Mouse (Mus musculus) right cerebral cortex, postnatal 36 days (tissue): ENCODE results near the gene Npnt.

ENCODE experiments used
- DNase-seq, 2 experiments: peaks; one replicate each; pipeline ENCODE4 v3.0.0; 2022; ENCODE audit warnings: low spot score in 2 of 2, mixed read lengths in 1 of 2

Npnt gene

GRCm38 (mm10) chr3:132949791-132950528 is at the start of gene Npnt:
Gene Npnt, minus strand, starts transcription at chr3:132950291.
- DNase-seq = no peak

GRCm38 (mm10) chr3:132996299-132996698 is 46.2 kb upstream of the Npnt start:
- no peak for DNase-seq

GRCm38 (mm10) chr3:132995904-132996267 is 45.8 kb upstream of the Npnt start:
- no peak for DNase-seq

- no peak for DNase-seq
These were observed 45.2 kb upstream of the Npnt start for GRCm38 (mm10) chr3:132995172-132995903.

GRCm38 (mm10) chr3:132986188-132986587 is 36.1 kb upstream of the Npnt start:
- DNase-seq = no peak

GRCm38 (mm10) chr3:132983845-132984485 is 33.9 kb upstream of the Npnt start:
- DNase-seq = no peak

- DNase-seq = no peak
These were observed 31.9 kb upstream of the Npnt start for GRCm38 (mm10) chr3:132981968-132982367.

GRCm38 (mm10) chr3:132979781-132980461 is 29.8 kb upstream of the Npnt start:
- no peak for DNase-seq

GRCm38 (mm10) chr3:132966255-132966654 is 16.2 kb upstream of the Npnt start:
- no peak for DNase-seq

- no peak for DNase-seq
These were observed 14.8 kb upstream of the Npnt start for GRCm38 (mm10) chr3:132964715-132965507.

- DNase-seq = no peak
These were observed 12.7 kb upstream of the Npnt start for GRCm38 (mm10) chr3:132962631-132963361.

GRCm38 (mm10) chr3:132950529-132950880 is 414 bp upstream of the Npnt start:
- DNase-seq = no peak

GRCm38 (mm10) chr3:132949380-132949790 is 706 bp downstream of the Npnt start:
- no peak for DNase-seq

- no peak for DNase-seq
These were observed 1.7 kb downstream of the Npnt start for GRCm38 (mm10) chr3:132948298-132948795.

GRCm38 (mm10) chr3:132946086-132946485 is 4.0 kb downstream of the Npnt start:
- DNase-seq = no peak

- DNase-seq = no peak
These were observed 4.4 kb downstream of the Npnt start for GRCm38 (mm10) chr3:132945669-132946068.

- no peak for DNase-seq
These were observed 5.5 kb downstream of the Npnt start for GRCm38 (mm10) chr3:132944609-132945008.

- DNase-seq = no peak
These were observed 5.9 kb downstream of the Npnt start for GRCm38 (mm10) chr3:132944193-132944592.

- no peak for DNase-seq
These were observed 7.3 kb downstream of the Npnt start for GRCm38 (mm10) chr3:132942778-132943177.

GRCm38 (mm10) chr3:132940181-132940990 is 9.7 kb downstream of the Npnt start:
- DNase-seq = no peak
